Mouse (Mus musculus) CH12.LX (cell line): ENCODE results near the gene Arhgap28.

ENCODE experiments used
- CTCF ChIP-seq, 2 experiments: IDR thresholded peaks in 1 of 2; conservative IDR thresholded peaks in 1 of 2; 2 replicates each; pipeline ENCODE4 v1.5.1; 2011 to 2012; ENCODE audit warnings: low read depth in 2 of 2, low read length in 2 of 2, improper control_type of control experiment in 1 of 2, inconsistent platforms in 1 of 2, mild to moderate bottlenecking in 1 of 2, moderate library complexity in 1 of 2
- HCFC1 ChIP-seq: IDR thresholded peaks from 2 replicates; pipeline ENCODE4 v1.6.1; 2012; ENCODE audit warnings: low read depth, mild to moderate bottlenecking, inconsistent platforms, low read length, improper control_type of control experiment
- MAFK ChIP-seq: IDR thresholded peaks from 2 replicates; pipeline ENCODE4 v1.6.1; 2011; ENCODE audit warnings: low read length, improper control_type of control experiment; ENCODE audit not compliant: insufficient replicate concordance
- MEF2A ChIP-seq: IDR thresholded peaks from 2 replicates; pipeline ENCODE4 v1.6.1; 2014; ENCODE audit warnings: low read depth, mild to moderate bottlenecking, inconsistent platforms, low read length, improper control_type of control experiment, borderline replicate concordance
- POLR2A ChIP-seq: IDR thresholded peaks from 2 replicates; pipeline ENCODE4 v1.6.1; 2011; ENCODE audit warnings: low read depth, mild to moderate bottlenecking, improper control_type of control experiment, low read length
- UBTF ChIP-seq: IDR thresholded peaks from 2 replicates; pipeline ENCODE4 v1.6.1; 2012; ENCODE audit warnings: low read depth, mild to moderate bottlenecking, inconsistent platforms, low read length, improper control_type of control experiment, moderate library complexity
- USF1 ChIP-seq: IDR thresholded peaks from 2 replicates; pipeline ENCODE4 v1.6.1; 2014; ENCODE audit warnings: low read depth, mild to moderate bottlenecking, inconsistent platforms, low read length, improper control_type of control experiment
- ZC3H11A ChIP-seq: IDR thresholded peaks from 2 replicates; pipeline ENCODE4 v1.6.1; 2012; ENCODE audit warnings: low read depth, mild to moderate bottlenecking, inconsistent platforms, low read length, improper control_type of control experiment

DNA sequence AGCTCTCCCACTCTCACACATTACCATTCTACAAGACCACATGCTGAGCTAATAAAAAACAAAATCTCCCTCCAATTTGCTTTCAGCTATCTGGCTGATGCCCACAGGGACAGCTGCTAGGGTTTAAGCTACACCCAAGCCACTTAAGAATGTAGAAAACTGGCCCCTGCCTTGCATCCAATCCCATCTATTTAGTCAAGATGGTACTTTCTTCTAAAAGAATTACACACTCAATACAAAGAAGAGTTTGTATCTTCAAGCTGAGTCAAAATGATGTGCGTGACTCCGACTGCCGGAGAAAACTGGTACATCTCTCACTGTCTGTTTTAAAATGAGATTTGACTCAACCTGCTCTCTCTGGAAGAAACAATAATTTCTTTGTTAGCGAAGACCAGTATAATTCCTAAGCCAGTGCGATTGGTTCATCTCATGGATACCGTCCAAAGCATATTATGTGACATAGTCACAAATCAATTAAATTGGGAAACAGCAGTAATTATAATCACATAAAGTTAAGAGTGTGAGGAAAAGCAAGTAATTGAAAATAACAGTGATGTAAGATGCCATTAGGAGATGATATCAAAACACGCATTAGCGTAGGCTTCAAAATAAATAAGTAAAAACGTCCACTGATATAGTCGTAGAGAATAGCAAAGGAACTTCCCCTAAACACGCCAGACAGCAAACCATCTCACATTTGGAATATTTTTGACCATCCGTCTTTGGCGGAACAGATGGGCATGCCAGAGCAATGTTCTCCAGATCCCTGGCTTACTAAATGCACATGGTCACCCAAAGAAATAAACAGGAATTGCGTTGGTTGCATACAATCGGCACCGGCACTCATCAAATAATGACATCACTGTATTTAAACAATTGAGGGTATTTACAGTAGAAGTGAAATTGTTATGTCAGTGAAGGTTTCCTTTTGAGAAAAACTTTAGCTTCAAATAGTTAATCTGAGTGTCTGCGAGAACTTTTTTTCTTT, 1.0 kb downstream of the Arhgap28 start:
- TF ChIP-seq MEF2A (no peak), USF1 (no peak), POLR2A (no peak), MAFK (no peak), ZC3H11A (no peak), HCFC1 (no peak), UBTF (no peak), CTCF (conservative IDR thresholded peaks at IDR 0.05 in 1 of 2, IDR thresholded peaks at IDR 0.05 in 1 of 2; ENCODE audit: low read depth in 2 of 2, low read length in 2 of 2) (no peak)
